Mouse (Mus musculus) retina, embryonic 14.5 days (tissue): ENCODE measurements around the gene Dffb.

Source experiments
- DNase-seq: peaks from one replicate; pipeline ENCODE4 v3.0.0-alpha.2; 2015; ENCODE audit warnings: low spot score

Dffb gene

GRCm38 (mm10) chr4:153974431-153975291 lies at the start of gene Dffb, which contains the start of gene Cep104:
TSS of gene Dffb (minus strand) at chr4:153975126.
TSS of gene Cep104 (plus strand) at chr4:153975194.
- DNase-seq = peak; percentile 95

- DNase-seq = peak; percentile 9
Observed at GRCm38 (mm10) chr4:154023754-154024601, 49.1 kb upstream of the Dffb start.

- no peak for DNase-seq
Observed at GRCm38 (mm10) chr4:154022844-154023243, 47.9 kb upstream of the Dffb start.

- no peak for DNase-seq
Observed at GRCm38 (mm10) chr4:154022407-154022806, 47.5 kb upstream of the Dffb start.

- no peak for DNase-seq
Observed at GRCm38 (mm10) chr4:154021432-154021831, 46.5 kb upstream of the Dffb start.

- peak; percentile 42 for DNase-seq
Observed at GRCm38 (mm10) chr4:154019571-154019970, 44.6 kb upstream of the Dffb start.

GRCm38 (mm10) chr4:154015476-154015875 lies 40.5 kb upstream of the Dffb start:
- no peak for DNase-seq

- DNase-seq = peak; percentile 7
Observed at GRCm38 (mm10) chr4:154012132-154012882, 37.4 kb upstream of the Dffb start.

- DNase-seq = peak; percentile 91
Observed at GRCm38 (mm10) chr4:154011646-154012089, 36.7 kb upstream of the Dffb start, which contains the start of gene Lrrc47. TSS of gene Lrrc47 (plus strand) at chr4:154011731.

- DNase-seq = no peak
Observed at GRCm38 (mm10) chr4:154010907-154011645, 36.1 kb upstream of the Dffb start.

GRCm38 (mm10) chr4:154007759-154008158 lies 32.8 kb upstream of the Dffb start:
- no peak for DNase-seq

- no peak for DNase-seq
Observed at GRCm38 (mm10) chr4:154006264-154006663, 31.3 kb upstream of the Dffb start.

- DNase-seq = peak; percentile 28
Observed at GRCm38 (mm10) chr4:154005488-154005887, 30.6 kb upstream of the Dffb start.

GRCm38 (mm10) chr4:153993505-153993904 lies 18.6 kb upstream of the Dffb start:
- DNase-seq = no peak

GRCm38 (mm10) chr4:153992715-153993114 lies 17.8 kb upstream of the Dffb start:
- DNase-seq = no peak

- no peak for DNase-seq
Observed at GRCm38 (mm10) chr4:153980470-153980869, 5.5 kb upstream of the Dffb start.

- DNase-seq = no peak
Observed at GRCm38 (mm10) chr4:153979243-153979642, 4.3 kb upstream of the Dffb start.

GRCm38 (mm10) chr4:153975768-153976167 lies 842 bp upstream of the Dffb start:
- DNase-seq = peak; percentile 9

- no peak for DNase-seq
Observed at GRCm38 (mm10) chr4:153975292-153975662, 351 bp upstream of the Dffb start.

GRCm38 (mm10) chr4:153968063-153968462 lies 6.9 kb downstream of the Dffb start:
- DNase-seq = no peak

- no peak for DNase-seq
Observed at GRCm38 (mm10) chr4:153967556-153967955, 7.4 kb downstream of the Dffb start.
